Mouse (Mus musculus) testis, adult 2 months (tissue): ENCODE results near the gene Kcnq1.

Source experiments
- CTCF ChIP-seq: fragments of 200-500 bp; IDR thresholded peaks from 2 replicates; pipeline ENCODE4 v1.5.1; 2012; ENCODE audit warnings: low read depth, mild to moderate bottlenecking, inconsistent platforms, low read length, moderate library complexity; ENCODE audit not compliant: control insufficient read depth, insufficient read depth, insufficient replicate concordance
- POLR2A ChIP-seq: fragments of 200-500 bp; IDR thresholded peaks from 2 replicates; pipeline ENCODE4 v1.6.1; 2012; ENCODE audit warnings: low read depth, mild to moderate bottlenecking, inconsistent platforms, low read length, moderate library complexity; ENCODE audit not compliant: control insufficient read depth

DNA sequence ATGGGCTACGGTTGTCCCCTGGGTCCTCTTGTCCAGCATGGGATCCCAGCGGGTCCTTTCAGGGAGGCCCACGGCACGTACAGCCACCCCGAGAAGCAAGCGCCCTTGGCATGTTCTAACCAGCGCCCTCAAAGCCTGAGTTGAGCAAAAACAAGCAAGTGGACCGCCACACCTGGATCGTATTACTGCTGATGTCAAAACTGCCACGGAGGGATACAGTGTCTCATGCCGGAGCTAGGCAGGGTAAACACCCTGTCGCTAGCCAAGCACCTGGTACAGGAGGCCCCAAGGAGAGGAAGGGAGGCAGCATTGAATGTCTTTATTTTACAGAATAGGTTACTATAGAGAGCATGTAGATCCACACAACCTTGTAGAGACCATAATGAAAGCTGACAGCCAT, 310.2 kb downstream of the Kcnq1 start:
- TF ChIP-seq CTCF (no peak), POLR2A (no peak)
